Mouse (Mus musculus): ENCODE data around the gene Aldh8a1.

Aldh8a1 gene

DNA sequence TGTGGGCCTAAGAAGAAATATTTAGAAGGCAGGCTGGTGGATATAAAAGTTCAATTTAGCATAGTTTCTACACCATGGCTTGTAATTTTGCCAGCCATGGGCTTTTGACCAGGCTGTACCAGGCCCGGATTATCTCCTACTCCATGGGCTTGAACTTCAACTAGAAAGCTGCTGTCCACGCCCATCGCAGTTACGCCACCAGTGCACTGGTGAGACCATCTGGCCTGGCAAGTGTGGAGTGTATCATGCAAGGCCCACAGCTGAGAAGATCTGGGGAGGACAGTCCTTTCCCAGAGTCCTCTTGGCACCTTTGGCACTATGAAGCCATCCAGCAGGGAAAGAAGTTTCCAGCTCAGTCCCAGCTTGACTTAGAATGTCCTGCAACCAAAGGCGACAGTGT, 39.1 kb downstream of the Aldh8a1 start:
- no peak for DNase-seq (ENCODE audit: low spot score)

DNA sequence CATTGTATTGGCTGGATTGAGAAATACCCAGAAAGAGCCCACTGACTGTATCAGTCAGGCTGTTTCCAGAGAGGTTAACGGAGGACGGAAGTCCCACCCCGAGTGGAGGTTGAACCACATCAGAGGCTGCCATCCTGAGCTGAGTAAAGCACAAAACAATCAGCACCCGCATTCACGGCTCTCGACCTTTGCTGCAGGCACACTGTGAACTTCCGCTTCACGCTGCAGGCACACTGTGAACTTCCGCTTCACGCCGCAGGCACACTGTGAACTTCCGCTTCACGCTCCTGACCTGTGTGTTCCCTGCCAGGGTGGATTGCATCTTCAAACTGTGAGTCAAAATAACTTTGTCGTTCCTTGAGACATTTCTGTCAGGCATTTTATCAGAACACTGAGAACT, 42.1 kb downstream of the Aldh8a1 start:
- DNase-seq (ENCODE audit: low spot score): no peak

DNA sequence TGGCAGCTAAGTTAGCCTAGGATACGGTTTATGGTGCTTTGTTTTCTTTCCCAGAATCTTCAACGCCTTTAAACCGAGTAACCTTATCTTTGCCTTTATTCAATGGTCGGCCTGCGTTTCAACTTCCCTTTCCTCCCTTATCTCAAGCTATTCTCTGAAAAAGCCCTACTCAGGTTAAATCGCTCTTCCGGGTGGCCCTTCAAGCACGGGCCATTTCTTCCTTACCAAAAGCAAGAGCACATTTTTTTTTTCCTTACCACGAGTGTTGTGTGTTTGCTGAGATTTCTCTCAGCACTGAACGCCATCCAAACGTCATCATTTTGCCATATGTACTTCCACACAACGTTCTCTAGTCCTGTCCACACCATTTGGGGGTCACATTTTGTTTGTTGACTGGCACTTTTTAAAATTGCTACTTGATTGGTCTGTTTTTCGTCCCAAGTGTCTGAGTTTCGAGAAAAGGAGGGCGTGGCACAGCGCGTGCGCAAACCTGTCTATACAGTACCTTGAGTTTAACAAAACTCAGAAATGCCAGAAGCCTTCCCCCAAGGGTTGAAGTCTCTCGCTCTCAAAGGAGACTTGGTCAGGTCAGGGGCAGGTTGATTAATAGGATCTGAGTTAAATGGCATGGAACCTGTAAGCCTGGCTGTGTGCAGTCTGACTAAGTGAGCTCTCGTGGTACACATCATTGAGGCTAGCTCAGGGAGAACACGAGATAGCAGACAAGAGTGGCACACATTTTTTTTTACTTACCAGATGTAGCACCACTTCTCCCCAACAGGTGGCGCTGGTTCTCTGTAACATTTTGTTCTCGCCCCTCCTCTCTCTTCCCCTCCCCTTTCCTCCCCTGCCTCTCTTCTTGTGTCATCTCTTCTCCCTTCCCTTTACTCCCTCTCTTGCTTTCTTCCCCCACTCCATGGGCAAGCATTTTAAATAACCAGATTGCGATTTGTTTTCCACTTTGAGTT, 43.6 kb downstream of the Aldh8a1 start:
- DNase-seq (ENCODE audit: low spot score): no peak

DNA sequence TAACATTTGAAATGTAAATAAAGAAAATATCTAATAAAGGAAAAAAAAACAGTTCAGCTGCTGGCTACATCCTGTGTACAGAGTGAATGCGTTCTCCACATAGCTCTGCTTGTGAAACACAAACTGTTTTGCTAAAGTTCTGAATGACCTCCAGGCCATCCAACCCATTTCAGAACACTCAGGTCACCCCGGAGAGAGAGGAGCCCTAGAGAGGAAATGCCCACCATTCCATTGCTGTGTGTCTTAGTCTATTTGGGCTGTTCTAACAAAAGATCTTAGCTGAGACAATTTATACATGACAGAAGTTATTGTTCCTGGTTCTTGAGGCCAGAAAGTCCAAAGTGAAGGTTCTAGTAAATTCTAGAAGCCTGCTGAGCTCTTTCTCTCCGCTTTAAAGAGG, 49.4 kb downstream of the Aldh8a1 start:
- no peak for DNase-seq (ENCODE audit: low spot score)

DNA sequence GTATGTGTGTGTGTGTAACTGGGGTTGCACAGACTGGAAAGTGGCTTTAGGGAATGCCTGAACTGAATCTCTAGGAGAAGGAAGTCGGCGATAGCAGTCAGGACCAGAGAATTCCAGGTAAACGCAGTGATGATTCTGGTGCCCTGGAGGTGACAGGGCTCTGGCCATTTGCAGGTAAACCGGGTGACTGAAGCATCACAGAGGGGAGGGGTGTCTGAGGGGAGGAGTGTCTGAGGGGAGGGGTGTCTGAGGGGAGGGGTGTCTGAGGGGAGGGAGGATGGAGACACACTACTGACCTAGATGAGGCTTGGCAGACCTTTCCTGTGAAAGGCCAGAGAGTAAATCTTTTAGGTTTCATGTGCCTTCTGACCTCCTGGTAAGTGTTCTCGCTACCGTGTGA, 50.9 kb downstream of the Aldh8a1 start:
- DNase-seq (ENCODE audit: low spot score): no peak

DNA sequence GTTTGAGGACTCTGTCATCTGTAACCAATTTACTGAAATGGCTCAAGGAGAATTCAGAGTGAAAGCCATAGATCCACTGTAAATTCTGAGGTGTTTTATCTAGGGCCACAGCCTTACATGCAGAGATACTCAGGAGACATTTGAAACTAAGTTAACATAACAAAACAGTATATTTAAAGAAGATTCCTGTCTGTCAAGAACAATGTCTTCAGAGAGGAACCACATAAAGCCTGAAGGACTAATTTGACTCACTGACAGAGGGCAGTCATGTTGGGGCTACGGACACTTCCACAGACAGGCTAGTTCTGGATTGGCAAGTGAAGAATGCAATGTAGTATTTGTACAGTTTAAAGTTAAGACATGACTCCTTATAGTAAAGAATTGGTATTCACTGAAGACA, 62.2 kb downstream of the Aldh8a1 start:
- DNase-seq (ENCODE audit: low spot score): no peak

DNA sequence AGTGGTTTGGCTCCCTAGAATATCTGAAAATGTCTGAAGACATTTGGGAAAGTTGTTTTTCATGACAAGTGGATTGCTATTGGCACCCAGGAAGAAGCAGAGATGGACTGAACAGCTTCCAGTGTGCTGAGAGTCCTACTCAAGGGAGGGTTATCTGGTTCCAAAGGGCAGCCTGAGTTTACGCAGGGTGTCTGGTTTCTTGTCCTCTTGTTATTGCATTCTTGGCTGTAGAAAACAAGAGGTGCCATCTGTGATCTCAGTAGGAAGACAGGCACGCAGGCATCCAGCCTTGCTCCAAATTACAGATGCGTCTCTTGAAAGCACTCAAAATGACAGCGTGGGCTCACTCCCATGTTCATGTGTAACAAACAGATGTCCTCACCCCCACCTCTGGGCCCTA, 63.9 kb downstream of the Aldh8a1 start:
- no peak for DNase-seq (ENCODE audit: low spot score)

DNA sequence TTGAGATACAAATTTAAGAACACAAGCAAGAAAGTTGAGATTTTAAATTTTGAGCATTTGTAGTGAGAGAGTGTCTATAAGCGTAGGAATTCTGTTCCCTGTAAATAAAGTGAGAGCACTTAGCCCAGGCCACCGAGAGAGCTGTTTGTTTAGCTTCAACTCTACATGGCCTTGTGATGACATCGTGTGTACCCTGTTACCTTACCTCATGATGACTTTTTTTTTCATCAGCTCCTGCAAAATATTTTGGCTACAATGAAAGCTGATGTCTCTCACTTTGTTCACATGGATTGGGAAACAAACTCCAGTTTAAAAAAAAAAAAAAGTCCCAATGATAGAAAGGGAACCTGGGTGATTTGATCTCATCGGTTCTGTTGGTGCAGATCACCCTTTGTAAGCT, 64.6 kb downstream of the Aldh8a1 start:
- no peak for DNase-seq (ENCODE audit: low spot score)

DNA sequence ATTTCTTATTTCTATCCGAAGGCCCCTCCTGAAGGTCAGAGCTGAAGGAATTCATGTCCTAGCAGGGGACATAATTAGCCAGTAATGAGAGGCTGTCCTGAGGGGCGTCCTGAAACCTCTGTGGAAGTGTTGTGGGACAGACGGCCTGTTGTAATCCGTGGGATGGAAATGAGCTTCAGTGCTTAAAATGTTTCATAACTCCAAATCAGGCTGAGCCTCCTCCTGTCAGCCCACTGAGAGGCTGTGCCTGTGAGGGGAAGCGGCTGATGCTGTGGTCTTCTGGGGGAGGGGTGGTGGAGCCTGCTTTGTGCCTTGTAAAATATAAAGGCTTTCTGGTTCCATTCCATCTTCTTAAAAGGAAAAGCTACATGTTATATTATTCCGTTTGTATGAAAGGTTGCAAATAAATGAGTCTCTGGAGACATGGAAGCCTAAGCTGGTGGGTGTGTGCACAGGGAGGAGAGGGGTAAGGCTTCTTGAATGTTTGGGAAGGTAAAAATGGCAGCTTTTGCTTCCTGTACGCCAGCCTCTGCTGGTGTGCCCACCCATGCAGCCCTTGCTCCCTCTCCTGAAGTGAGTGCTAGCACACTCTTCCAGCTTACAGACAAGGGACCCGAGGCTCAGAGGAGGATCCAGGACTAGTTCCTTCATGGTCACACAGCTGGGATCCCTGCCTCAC, 66.7 kb downstream of the Aldh8a1 start:
- no peak for DNase-seq (ENCODE audit: low spot score)

DNA sequence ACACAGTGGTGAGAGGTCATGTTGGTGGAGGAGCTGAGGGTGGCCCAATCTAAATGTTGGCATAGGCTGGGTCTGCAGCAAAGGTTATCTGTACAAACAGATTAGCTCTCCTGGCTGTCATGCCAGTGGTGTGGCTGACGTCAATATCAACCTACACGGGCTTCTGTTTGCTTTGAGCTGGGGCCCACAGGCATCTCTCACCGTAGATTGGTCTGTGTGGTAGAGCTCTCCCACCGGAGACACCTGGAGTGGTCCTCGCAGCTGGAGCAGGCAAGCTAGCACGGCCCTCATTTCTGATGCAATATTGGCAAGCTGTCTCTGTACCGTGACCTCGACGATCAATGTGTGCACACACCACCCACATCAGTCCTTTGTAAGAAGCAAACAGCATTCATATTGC, 67.3 kb downstream of the Aldh8a1 start:
- DNase-seq (ENCODE audit: low spot score): no peak

Measured in MN1 (cell line).